Mouse (Mus musculus) lung, adult 2 months (tissue): ENCODE data around the gene Bpifa6. TPM values are rescaled to one million over a fixed set of nuclear protein-coding genes. Genes with fewer than 3 reads are reported as not detected.

ENCODE experiments used
- DNase-seq: peaks from one replicate; pipeline ENCODE4 v3.0.0; 2022
- H3K4me1 ChIP-seq: fragments of 200-500 bp; 2 replicates; pipeline ENCODE4 v1.6.1; 2011; ENCODE audit warnings: low read length; ENCODE audit not compliant: control insufficient read depth, insufficient read depth
- H3K4me3 ChIP-seq: fragments of 200-500 bp; replicated peaks from 2 replicates; pipeline ENCODE3; 2011; ENCODE audit warnings: low read depth, mild to moderate bottlenecking, control low read depth, low read length; ENCODE audit errors: extremely low read depth
- CTCF ChIP-seq: fragments of 200-500 bp; IDR thresholded peaks from 2 replicates; pipeline ENCODE4 v1.5.1; 2011; ENCODE audit warnings: mild to moderate bottlenecking, low read length, control low read depth; ENCODE audit not compliant: insufficient read depth
- POLR2A ChIP-seq: fragments of 200-500 bp; IDR thresholded peaks from 2 replicates; pipeline ENCODE4 v1.6.1; 2011; ENCODE audit warnings: low read depth, mild to moderate bottlenecking, control low read depth, low read length, borderline replicate concordance; ENCODE audit errors: extremely low read depth
- WGBS: fragments of 180-500 bp; shearing (Covaris S2); methylation state at CpG from one replicate; pipeline ENCODE4 v1.1.7; 2018; 5-methylcytosine and 5-hydroxymethylcytosine counted together
- polyA plus RNA-seq: library from polyadenylated mRNA; depleted of rRNA; stranded (reverse); fragments of >200 nt; gene quantifications from 2 replicates; pipeline ENCODE4 v1.2.3, GENCODE M21; 2012; rRNA removed

The Bpifa6 gene
- not detected in 2 replicates for polyA plus RNA-seq

DNA sequence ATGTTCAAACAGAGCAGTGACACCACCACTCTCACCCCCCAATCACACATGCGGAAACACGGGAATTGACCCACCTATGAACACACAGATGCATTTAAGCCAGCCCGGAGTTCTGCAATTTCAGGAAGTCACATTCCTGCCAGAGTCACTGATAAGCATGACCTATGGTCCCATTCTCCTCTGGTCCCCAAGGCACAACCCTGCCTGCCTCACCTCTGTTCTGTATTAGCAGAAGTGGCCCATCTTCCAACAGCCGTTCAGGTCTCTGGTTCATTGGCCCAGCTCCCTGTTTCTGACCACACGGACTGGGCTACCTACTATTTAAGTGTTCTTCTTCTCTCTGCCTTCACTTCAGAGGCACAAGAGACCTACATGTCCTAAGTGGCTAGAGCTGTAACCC lies at the start of gene Bpifa6:
TSS of gene Bpifa6 (plus strand) at position 364 of the 400 bp plus-strand sequence.
- no peak for DNase-seq
- H3K4me1 ChIP-seq, result no peaks in the 10 kb centered on the region
- TF ChIP-seq POLR2A (no peak), CTCF (no peak)
- no peak within 1 kb of the TSS for H3K4me3 ChIP-seq
- WGBS, result 53% methylated on average over 5 of the region's 5 CpGs

GRCm38 (mm10) chr2:153929871-153930413 lies 44.8 kb upstream of the Bpifa6 start:
- Histone ChIP-seq H3K4me1 (no peaks in the 10 kb centered on the region), H3K4me3 (no peak overlapping the region)
- 42% methylated on average over 3 of the region's 3 CpGs for WGBS
- TF ChIP-seq CTCF (peak; percentile 87), POLR2A (no peak)
- DNase-seq, result peak; percentile 19

- DNase-seq, result no peak
- H3K4me3 ChIP-seq, result no peak overlapping the region
- 78% methylated on average over 6 of the region's 6 CpGs for WGBS
- TF ChIP-seq CTCF (no peak), POLR2A (no peak)
- H3K4me1 ChIP-seq, result no peaks in the 10 kb centered on the region
Observed at GRCm38 (mm10) chr2:153931125-153931524, 43.6 kb upstream of the Bpifa6 start.

GRCm38 (mm10) chr2:153933311-153933710 lies 41.4 kb upstream of the Bpifa6 start:
- Histone ChIP-seq H3K4me3 (no peak overlapping the region), H3K4me1 (no peaks in the 10 kb centered on the region)
- no peak for DNase-seq
- WGBS, result 63% methylated on average over 6 of the region's 6 CpGs
- TF ChIP-seq POLR2A, result no peak
- no peak for TF ChIP-seq CTCF

- Histone ChIP-seq H3K4me3 (no peak overlapping the region), H3K4me1 (no peaks in the 10 kb centered on the region)
- TF ChIP-seq CTCF, result no peak
- TF ChIP-seq POLR2A, result no peak
- 90% methylated on average over 6 of the region's 6 CpGs for WGBS
- no peak for DNase-seq
Observed at GRCm38 (mm10) chr2:153935348-153935747, 39.4 kb upstream of the Bpifa6 start.

GRCm38 (mm10) chr2:153937843-153938242 lies 36.9 kb upstream of the Bpifa6 start, which contains the start of gene Bpifb4:
Gene Bpifb4, plus strand, starts transcription at chr2:153938212.
- no peak within 1 kb of the TSS for H3K4me3 ChIP-seq
- DNase-seq, result no peak
- 64% methylated on average over 5 of the region's 5 CpGs for WGBS
- TF ChIP-seq POLR2A, result no peak
- no peak for TF ChIP-seq CTCF
- no peaks in the 10 kb centered on the region for H3K4me1 ChIP-seq

GRCm38 (mm10) chr2:153943537-153943936 lies 31.2 kb upstream of the Bpifa6 start:
- WGBS, result 35% methylated on average over 3 of the region's 3 CpGs
- no peak overlapping the region for H3K4me3 ChIP-seq
- DNase-seq, result peak; percentile 33
- TF ChIP-seq CTCF (peak; percentile 70), POLR2A (no peak)
- no peaks in the 10 kb centered on the region for H3K4me1 ChIP-seq

- WGBS, result 76% methylated on average over 8 of the region's 8 CpGs
- DNase-seq, result no peak
- no peak for TF ChIP-seq CTCF
- TF ChIP-seq POLR2A, result no peak
- Histone ChIP-seq H3K4me1 (no peaks in the 10 kb centered on the region), H3K4me3 (no peak overlapping the region)
Observed at GRCm38 (mm10) chr2:153944567-153944966, 30.2 kb upstream of the Bpifa6 start.

DNA sequence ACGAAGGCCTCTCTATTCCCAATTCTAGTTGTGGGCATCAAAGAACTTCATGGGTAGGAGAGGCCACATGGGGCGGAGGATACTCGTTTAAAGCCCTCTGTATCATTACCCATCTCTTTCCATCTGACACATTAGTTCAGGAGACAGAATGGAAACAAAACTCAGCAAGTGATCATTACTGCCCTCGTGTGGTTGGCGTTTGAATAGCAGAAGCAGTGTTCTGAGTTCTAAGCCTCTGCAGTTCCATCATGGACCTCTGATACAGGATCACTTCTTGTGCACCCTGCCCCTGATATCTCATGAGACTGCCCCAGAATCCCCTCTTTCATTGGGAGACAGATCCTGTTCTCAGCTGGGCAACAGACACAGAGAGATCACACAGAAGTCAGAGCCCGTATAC lies 21.8 kb upstream of the Bpifa6 start:
- Histone ChIP-seq H3K4me1 (no peaks in the 10 kb centered on the region), H3K4me3 (no peak overlapping the region)
- no peak for TF ChIP-seq POLR2A
- peak; percentile 43; the same call in 1 of the 2 replicates for TF ChIP-seq CTCF
- peak; percentile 51 for DNase-seq
- 28% methylated on average over 6 of the region's 6 CpGs for WGBS

DNA sequence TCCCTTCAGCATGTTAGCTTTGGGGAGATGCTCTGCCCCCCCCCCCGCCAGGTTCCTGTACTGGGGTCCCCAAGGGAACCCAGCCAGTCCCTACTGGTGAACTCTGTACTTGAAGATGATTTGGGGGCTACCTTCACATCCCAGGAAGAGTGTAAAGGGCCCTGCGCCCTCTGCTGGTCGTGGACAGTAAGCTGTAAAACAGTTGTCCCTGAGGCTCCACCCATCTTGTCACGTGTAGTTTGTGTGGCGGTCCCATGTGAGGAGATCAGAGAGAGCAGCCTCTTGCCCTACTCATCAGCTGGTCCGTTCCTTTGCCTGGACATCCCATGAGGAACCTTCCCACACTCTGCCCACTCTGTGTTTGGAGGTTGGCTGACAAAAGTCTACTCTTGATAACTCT lies 20.9 kb upstream of the Bpifa6 start:
- TF ChIP-seq CTCF (peak; percentile 56), POLR2A (no peak)
- H3K4me3 ChIP-seq, result no peak overlapping the region
- DNase-seq, result peak; percentile 14
- H3K4me1 ChIP-seq, result no peaks in the 10 kb centered on the region
- 7% methylated on average over 6 of the region's 6 CpGs for WGBS
